Comparison of ENCODE assay signal across 23 mouse cellular contexts in genomic region chr2:64961381-64961780, GRCm38 (mm10).
"Had no signal": no experiment of that assay in that cellular context is flagged by ENCODE, and none has a peak within 500 bp of the region (broad histone marks: within the 10 kb centered on the region; RNA-seq: fewer than 3 reads in every experiment).

No protein-coding gene starts in this region.

- H3K4me2 ChIP-seq: intestine, embryonic 15.5 days; limb, embryonic 12.5 days; limb, embryonic 15.5 days; liver, embryonic 11.5 days; midbrain, embryonic 13.5 days; neural tube, embryonic 13.5 days had no signal

- H3K4me1 ChIP-seq: intestine, embryonic 15.5 days; limb, embryonic 12.5 days; limb, embryonic 15.5 days; megakaryocyte, embryonic 14.5 days; neural tube, embryonic 13.5 days had no signal

- ATAC-seq: hindbrain, embryonic 16.5 days; liver, postnatal 0 days; lung, postnatal 0 days; midbrain, embryonic 13.5 days; midbrain, embryonic 16.5 days had no signal

- H3K9me3 ChIP-seq: intestine, embryonic 15.5 days; limb, embryonic 12.5 days; limb, embryonic 15.5 days; megakaryocyte, embryonic 14.5 days; midbrain, embryonic 10.5 days; midbrain, embryonic 13.5 days; neural tube, embryonic 13.5 days had no signal

- H3K4me3 ChIP-seq: intestine, embryonic 15.5 days; limb, embryonic 12.5 days; limb, embryonic 15.5 days; megakaryocyte, embryonic 14.5 days; midbrain, embryonic 10.5 days; midbrain, embryonic 13.5 days; myocyte; neural tube, embryonic 13.5 days had no signal

- H3K36me3 ChIP-seq: intestine, embryonic 15.5 days; limb, embryonic 12.5 days; limb, embryonic 15.5 days; midbrain, embryonic 10.5 days; midbrain, embryonic 13.5 days; neural tube, embryonic 13.5 days had no signal

- DNase-seq: kidney, adult 11 months; kidney, adult 9 months; kidney, postnatal 25 days; liver, postnatal 0 days; right cerebral cortex, adult 18-20 months; right cerebral cortex, postnatal 14 days; right cerebral cortex, postnatal 4 days; thymus, adult 18-20 months; thymus, postnatal 14 days had no signal

- H3K27ac ChIP-seq: intestine, embryonic 15.5 days; limb, embryonic 12.5 days; limb, embryonic 15.5 days; liver, embryonic 14.5 days; midbrain, embryonic 10.5 days; midbrain, embryonic 13.5 days; neural tube, embryonic 13.5 days; stomach, postnatal 0 days had no signal

- H3K9ac ChIP-seq: intestine, embryonic 15.5 days; limb, embryonic 12.5 days; limb, embryonic 15.5 days; liver, embryonic 14.5 days; liver, postnatal 0 days; midbrain, embryonic 13.5 days; neural tube, embryonic 13.5 days had no signal

- H3K27me3 ChIP-seq: intestine, embryonic 15.5 days; limb, embryonic 12.5 days; limb, embryonic 15.5 days; megakaryocyte, embryonic 14.5 days; midbrain, embryonic 13.5 days; neural tube, embryonic 13.5 days had no signal
